Mouse (Mus musculus) spleen, adult 2 months (tissue): Measurements from ENCODE around the gene 2610001J05Rik. TPM values are rescaled to one million over a fixed set of nuclear protein-coding genes. Genes with fewer than 3 reads are reported as not detected.

Experiments
- DNase-seq, 2 experiments: peaks; one replicate each; pipeline versions ENCODE4 v3.0.0 to v3.0.0-alpha.2; 2012 to 2021; ENCODE audit warnings: low spot score in 2 of 2, low read depth in 1 of 2
- H3K27ac ChIP-seq: fragments of 200-500 bp; 2 replicates; pipeline ENCODE4 v1.5.1; 2012; ENCODE audit warnings: low read length, inconsistent platforms; ENCODE audit not compliant: insufficient read depth
- H3K27me3 ChIP-seq: fragments of 200-500 bp; 2 replicates; pipeline ENCODE4 v1.6.1; 2012; ENCODE audit warnings: mild to moderate bottlenecking, moderate library complexity, low read length, inconsistent platforms; ENCODE audit not compliant: control insufficient read depth, insufficient read depth
- H3K36me3 ChIP-seq: fragments of 200-500 bp; 2 replicates; pipeline ENCODE4 v1.6.1; 2012; ENCODE audit warnings: mild to moderate bottlenecking, low read length, inconsistent platforms; ENCODE audit not compliant: control insufficient read depth, insufficient read depth
- H3K4me1 ChIP-seq: fragments of 200-500 bp; 2 replicates; pipeline ENCODE4 v1.6.1; 2011; ENCODE audit warnings: inconsistent platforms; ENCODE audit not compliant: control insufficient read depth, insufficient read depth, insufficient read length
- H3K4me3 ChIP-seq: fragments of 200-500 bp; 2 replicates; pipeline ENCODE4 v1.5.1; 2011; ENCODE audit warnings: mild to moderate bottlenecking, inconsistent platforms; ENCODE audit not compliant: insufficient read depth, insufficient read length; ENCODE audit errors: extremely low read depth
- CTCF ChIP-seq: fragments of 200-500 bp; IDR thresholded peaks from 2 replicates; pipeline ENCODE4 v1.5.1; 2011; ENCODE audit warnings: mild to moderate bottlenecking, inconsistent platforms; ENCODE audit not compliant: insufficient read depth, insufficient read length, insufficient replicate concordance; ENCODE audit errors: extremely low read depth
- POLR2A ChIP-seq: fragments of 200-500 bp; IDR thresholded peaks from 2 replicates; pipeline ENCODE4 v1.6.1; 2011; ENCODE audit warnings: low read depth, low read length, inconsistent platforms
- WGBS: fragments of 180-500 bp; shearing (Covaris S2); methylation state at CpG from one replicate; pipeline ENCODE4 v1.1.7; 2018; 5-methylcytosine and 5-hydroxymethylcytosine counted together
- polyA plus RNA-seq: library from polyadenylated mRNA; depleted of rRNA; stranded (reverse); fragments of >200 nt; gene quantifications from 2 replicates; pipeline ENCODE4 v1.2.3, GENCODE M21; 2012; rRNA removed

The 2610001J05Rik gene
- polyA plus RNA-seq, 1 experiment = 14.4 TPM

DNA sequence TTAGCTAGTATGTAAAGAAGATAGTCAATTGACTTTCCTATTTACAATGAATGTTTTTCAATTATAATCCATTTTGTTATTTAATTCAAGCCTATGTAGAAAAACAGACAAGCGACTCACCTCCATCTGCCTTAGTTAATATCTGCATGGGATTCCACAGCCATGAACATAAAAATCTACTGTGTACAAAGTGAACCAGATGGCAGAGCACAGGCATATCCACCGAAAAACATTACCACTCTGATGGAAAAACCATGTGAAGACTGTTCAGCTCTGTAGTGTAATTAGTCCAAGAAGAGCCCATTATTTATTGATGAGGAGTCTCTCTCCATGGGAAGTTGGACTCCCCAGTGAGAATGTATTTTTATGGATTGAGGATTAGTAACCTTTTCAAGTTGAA lies 38.5 kb downstream of the 2610001J05Rik start:
- no peak for DNase-seq
- no peak overlapping the region for H3K27ac ChIP-seq
- 0 out of 2 replicates have a peak, but pooled peaks cover 3% of the 10 kb centered on the region for H3K27me3 ChIP-seq
- H3K4me1 ChIP-seq = no peaks in the 10 kb centered on the region
- TF ChIP-seq POLR2A (no peak), CTCF (no peak)
- H3K36me3 ChIP-seq = no peaks in the 10 kb centered on the region
- 77% methylated on average over 2 of the region's 2 CpGs for WGBS
- H3K4me3 ChIP-seq = no peak overlapping the region

DNA sequence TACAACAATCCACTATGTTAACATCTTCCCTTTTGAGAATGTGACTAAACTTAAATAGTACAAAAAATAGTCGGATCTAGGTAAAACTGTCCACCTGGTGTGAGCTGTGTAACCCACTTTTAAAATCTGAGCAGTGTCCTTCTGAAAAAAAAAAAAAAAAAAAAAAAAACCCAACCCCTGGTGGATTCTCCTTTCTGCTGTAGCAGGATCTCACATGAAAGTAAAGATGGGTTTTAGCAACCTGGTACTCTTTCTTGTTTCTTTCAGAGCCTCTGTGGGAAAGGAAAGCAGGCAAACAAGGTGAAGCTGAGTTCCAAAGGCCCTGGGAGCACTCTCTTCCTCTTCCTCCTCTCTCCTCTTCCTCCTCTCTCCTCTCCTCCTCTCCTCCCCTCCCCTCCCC lies 42.4 kb downstream of the 2610001J05Rik start:
- TF ChIP-seq POLR2A (no peak), CTCF (no peak)
- H3K27me3 ChIP-seq = no peaks in the 10 kb centered on the region
- no peak overlapping the region for H3K27ac ChIP-seq
- DNase-seq = no peak
- no peaks in the 10 kb centered on the region for H3K4me1 ChIP-seq
- 76% methylated on average over 1 of the region's 1 CpGs for WGBS
- no peaks in the 10 kb centered on the region for H3K36me3 ChIP-seq
- no peak overlapping the region for H3K4me3 ChIP-seq

Other genes starting within 250 kb of the 2610001J05Rik start
- 2.6 and 3.0 TPM in 2 replicates for gene Bmt2, start 193.6 kb downstream of the 2610001J05Rik start, polyA plus RNA-seq
- 0.12 and 0.16 TPM in 2 replicates for gene Gpr85, start 31.6 kb downstream of the 2610001J05Rik start, polyA plus RNA-seq